Mouse (Mus musculus) MEL (cell line): Measurements from ENCODE around the gene Fbxw17. TPM values are rescaled to one million over a fixed set of nuclear protein-coding genes. Genes with fewer than 3 reads are reported as not detected.
"Not testable (repeated sequence)": the region's sequence is repeated elsewhere in the genome, so short reads cannot be mapped to it uniquely, and the experiment has no call there.

ENCODE experiments used
- DNase-seq: peaks from one replicate; pipeline ENCODE4 v3.0.0; 2011; ENCODE audit warnings: low read depth, low spot score
- H3K27ac ChIP-seq: 2 replicates; pipeline ENCODE4 v1.5.1; 2012; ENCODE audit warnings: low read depth, mild to moderate bottlenecking, control low read depth, low read length, moderate library complexity; ENCODE audit not compliant: control insufficient read depth
- H3K27me3 ChIP-seq, 2 experiments: fragments of 150-350 bp in 1 of 2; sonication (generic) in 1 of 2; 2 replicates each; pipeline ENCODE4 v1.6.1; 2012; ENCODE audit warnings: low read length in 2 of 2, mild to moderate bottlenecking in 2 of 2, improper control_type of control experiment in 1 of 2, moderate library complexity in 1 of 2; ENCODE audit not compliant: insufficient read depth in 2 of 2, control insufficient read depth in 1 of 2
- H3K36me3 ChIP-seq, 2 experiments: 2 replicates each; pipeline ENCODE4 v1.6.1; 2012 to 2014; ENCODE audit warnings: low read length in 2 of 2, improper control_type of control experiment in 1 of 2, inconsistent platforms in 1 of 2, mild to moderate bottlenecking in 1 of 2; ENCODE audit not compliant: insufficient read depth in 2 of 2, control insufficient read depth in 1 of 2
- H3K4me1 ChIP-seq, 2 experiments: fragments of 150-350 bp in 1 of 2; sonication (generic) in 1 of 2; 2 replicates each; pipeline ENCODE4 v1.6.1; 2012; ENCODE audit warnings: low read length in 2 of 2, improper control_type of control experiment in 1 of 2, mild to moderate bottlenecking in 1 of 2; ENCODE audit not compliant: insufficient read depth in 2 of 2, control insufficient read depth in 1 of 2
- H3K4me3 ChIP-seq, 2 experiments: fragments of 150-350 bp in 1 of 2; sonication (generic) in 1 of 2; 2 replicates each; pipeline ENCODE4 v1.5.1; 2012; ENCODE audit warnings: low read depth in 2 of 2, low read length in 2 of 2, mild to moderate bottlenecking in 2 of 2, moderate library complexity in 2 of 2, control low read depth in 1 of 2, improper control_type of control experiment in 1 of 2; ENCODE audit not compliant: control insufficient read depth in 1 of 2, insufficient read depth in 1 of 2
- H3K79me2 ChIP-seq: 2 replicates; pipeline ENCODE4 v1.6.1; 2012; ENCODE audit warnings: mild to moderate bottlenecking, low read length, moderate library complexity; ENCODE audit not compliant: control insufficient read depth, poor library complexity, insufficient read depth
- H3K9ac ChIP-seq: 2 replicates; pipeline ENCODE4 v1.6.1; 2012; ENCODE audit warnings: low read depth, mild to moderate bottlenecking, control low read depth, low read length, moderate library complexity; ENCODE audit not compliant: control insufficient read depth, poor library complexity, severe bottlenecking
- H3K9me3 ChIP-seq: fragments of 150-350 bp; sonication (generic); replicated peaks from 2 replicates; pipeline ENCODE4 v1.6.1; 2012; ENCODE audit warnings: mild to moderate bottlenecking, low read length, improper control_type of control experiment, moderate library complexity; ENCODE audit not compliant: insufficient read depth
- BHLHE40 ChIP-seq: IDR thresholded peaks from 2 replicates; pipeline ENCODE4 v1.6.1; 2012; ENCODE audit warnings: low read depth, mild to moderate bottlenecking, inconsistent platforms, low read length, improper control_type of control experiment, borderline replicate concordance
- CHD2 ChIP-seq: IDR thresholded peaks from 2 replicates; pipeline ENCODE4 v1.6.1; 2011; ENCODE audit warnings: low read length, improper control_type of control experiment
- CTCF ChIP-seq, 3 experiments: IDR thresholded peaks in 2 of 3; conservative IDR thresholded peaks in 1 of 3; 2 replicates each; pipeline ENCODE4 v1.5.1; 2011 to 2012; ENCODE audit warnings: low read length in 3 of 3, low read depth in 2 of 3, mild to moderate bottlenecking in 2 of 3, improper control_type of control experiment in 1 of 3, inconsistent platforms in 1 of 3, mixed read lengths in 1 of 3, moderate library complexity in 1 of 3; ENCODE audit not compliant: control insufficient read depth in 1 of 3, insufficient read depth in 1 of 3, poor library complexity in 1 of 3, severe bottlenecking in 1 of 3
- E2F4 ChIP-seq: IDR thresholded peaks from 2 replicates; pipeline ENCODE4 v1.6.1; 2011; ENCODE audit warnings: low read depth, low read length, improper control_type of control experiment, borderline replicate concordance
- ELF1 ChIP-seq: IDR thresholded peaks from 2 replicates; pipeline ENCODE4 v1.6.1; 2014; ENCODE audit warnings: low read depth, mild to moderate bottlenecking, inconsistent platforms, low read length, improper control_type of control experiment, moderate library complexity
- ETS1 ChIP-seq: IDR thresholded peaks from 2 replicates; pipeline ENCODE4 v1.6.1; 2012; ENCODE audit warnings: low read depth, mild to moderate bottlenecking, inconsistent platforms, low read length, improper control_type of control experiment, moderate library complexity
- GATA1 ChIP-seq: IDR thresholded peaks from 2 replicates; pipeline ENCODE4 v1.6.1; 2011; ENCODE audit warnings: low read depth, low read length, improper control_type of control experiment
- MYB ChIP-seq: IDR thresholded peaks from 2 replicates; pipeline ENCODE4 v1.6.1; 2011; ENCODE audit warnings: mild to moderate bottlenecking, low read depth, low read length, improper control_type of control experiment
- MYC ChIP-seq: IDR thresholded peaks from 2 replicates; pipeline ENCODE4 v1.6.1; 2011; ENCODE audit warnings: low read depth, mild to moderate bottlenecking, low read length, improper control_type of control experiment, moderate library complexity
- NRF1 ChIP-seq: IDR thresholded peaks from 2 replicates; pipeline ENCODE4 v1.6.1; 2014; ENCODE audit warnings: low read depth, mild to moderate bottlenecking, inconsistent platforms, low read length, improper control_type of control experiment, moderate library complexity; ENCODE audit not compliant: poor library complexity, insufficient read depth, severe bottlenecking
- POLR2AphosphoS2 ChIP-seq: IDR thresholded peaks from 2 replicates; pipeline ENCODE4 v1.6.1; 2011; ENCODE audit warnings: low read length, improper control_type of control experiment
- POLR2AphosphoS5 ChIP-seq: IDR thresholded peaks from 2 replicates; pipeline ENCODE4 v1.6.1; 2012; ENCODE audit warnings: low read depth, borderline replicate concordance, mild to moderate bottlenecking, inconsistent platforms, low read length, moderate library complexity, mixed read lengths
- RAD21 ChIP-seq: IDR thresholded peaks from 2 replicates; pipeline ENCODE4 v1.6.1; 2011; ENCODE audit warnings: mild to moderate bottlenecking, low read depth, low read length, improper control_type of control experiment
- TBP ChIP-seq: IDR thresholded peaks from 2 replicates; pipeline ENCODE4 v1.8.0; 2011; ENCODE audit warnings: low read depth, low read length, improper control_type of control experiment
- ZNF384 ChIP-seq: IDR thresholded peaks from 2 replicates; pipeline ENCODE4 v1.6.1; 2012; ENCODE audit warnings: low read depth, mild to moderate bottlenecking, inconsistent platforms, low read length, improper control_type of control experiment
- polyA plus RNA-seq, 2 experiments: library from polyadenylated mRNA; stranded (reverse) in 1 of 2; unstranded in 1 of 2; fragments of >175 nt in 1 of 2; fragments of >200 nt in 1 of 2; gene quantifications; 2 replicates each; pipeline versions ENCODE4 v1.2.1 to v1.2.4; 2012; ENCODE audit warnings: low replicate concordance in 2 of 2, low read depth in 1 of 2; ENCODE audit not compliant: insufficient read length in 2 of 2, insufficient read depth in 1 of 2, missing spikeins in 1 of 2
- total RNA-seq: library from RNA; depleted of rRNA; stranded (reverse); fragments of 300-350 nt; gene quantifications from 2 replicates; pipeline ENCODE4 v1.2.3, GENCODE M21; 2012; rRNA removed

The Fbxw17 gene
- not detected in 2 replicates for total RNA-seq
- not detected for polyA plus RNA-seq

- Histone ChIP-seq H3K79me2 (no peaks in the 10 kb centered on the region), H3K27me3 (no peaks in the 10 kb centered on the region), H3K27ac (no peak within 1 kb of the TSS)
These were observed at the start of gene Fbxw17 for GRCm38 (mm10) chr13:50417389-50418183. Fbxw17 (plus strand) TSS chr13:50417864.

DNA sequence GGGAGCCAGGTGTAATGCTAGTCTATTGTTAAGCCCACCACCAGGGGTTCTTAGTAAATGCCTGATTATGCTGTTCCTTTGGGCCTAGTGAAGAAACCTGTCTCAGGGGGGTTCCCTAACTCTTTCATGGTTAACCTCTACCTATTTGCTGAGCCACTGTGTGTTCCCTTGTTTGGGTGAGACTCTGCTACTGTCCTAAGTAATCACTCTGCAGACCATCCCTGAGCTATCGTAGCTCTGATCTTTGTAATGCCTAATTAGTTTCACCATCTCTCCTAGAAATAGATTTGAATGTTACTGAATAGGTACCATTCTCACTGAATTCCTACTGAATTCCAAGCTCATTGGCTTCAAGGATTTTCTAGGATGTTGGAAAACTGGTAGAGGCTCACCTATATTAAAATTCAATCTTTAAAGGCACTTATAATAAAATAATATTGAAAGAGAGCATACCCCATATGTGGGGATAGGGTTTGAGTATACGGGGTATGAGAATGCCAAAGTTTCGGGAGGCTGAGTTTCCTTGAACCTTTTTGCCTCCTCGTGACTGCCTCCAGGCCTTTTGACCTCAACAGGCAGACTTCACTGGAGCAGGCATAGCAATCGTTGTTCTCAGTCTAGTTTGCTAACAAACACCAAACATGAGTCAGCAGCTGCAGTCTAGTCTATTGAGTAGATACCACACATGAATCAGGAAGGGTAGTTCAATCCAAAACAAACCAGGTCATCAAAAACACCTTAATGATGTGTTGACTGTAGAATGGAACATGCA lies 44.5 kb upstream of the Fbxw17 start:
- not testable (repeated sequence) for H3K4me1 ChIP-seq, H3K9me3 ChIP-seq, H3K4me3 ChIP-seq, H3K9ac ChIP-seq, H3K79me2 ChIP-seq, DNase-seq, H3K27me3 ChIP-seq, H3K27ac ChIP-seq, H3K36me3 ChIP-seq

More at GRCm38 (mm10) chr13:50417389-50418183, at the start of gene Fbxw17:
- no peak for DNase-seq
- TF ChIP-seq BHLHE40 (no peak), MYB (no peak), RAD21 (no peak), ETS1 (no peak), POLR2AphosphoS5 (no peak), ELF1 (no peak), GATA1 (no peak), ZNF384 (no peak), POLR2AphosphoS2 (no peak), CHD2 (no peak), E2F4 (no peak), CTCF (IDR thresholded peaks at IDR 0.05 in 2 of 3, conservative IDR thresholded peaks at IDR 0.05 in 1 of 3; ENCODE audit: control insufficient read depth in 1 of 3, insufficient read depth in 1 of 3, low read depth in 2 of 3, low read length in 3 of 3, poor library complexity in 1 of 3, severe bottlenecking in 1 of 3) (no peak), NRF1 (no peak), TBP (no peak), MYC (no peak)
- H3K4me3 ChIP-seq = no peak within 1 kb of the TSS
- H3K4me1 ChIP-seq = no peaks in the 10 kb centered on the region
- no peaks in the 10 kb centered on the region for H3K36me3 ChIP-seq
- H3K9ac ChIP-seq = no peak within 1 kb of the TSS
- H3K9me3 ChIP-seq = no peaks in the 10 kb centered on the region

DNA sequence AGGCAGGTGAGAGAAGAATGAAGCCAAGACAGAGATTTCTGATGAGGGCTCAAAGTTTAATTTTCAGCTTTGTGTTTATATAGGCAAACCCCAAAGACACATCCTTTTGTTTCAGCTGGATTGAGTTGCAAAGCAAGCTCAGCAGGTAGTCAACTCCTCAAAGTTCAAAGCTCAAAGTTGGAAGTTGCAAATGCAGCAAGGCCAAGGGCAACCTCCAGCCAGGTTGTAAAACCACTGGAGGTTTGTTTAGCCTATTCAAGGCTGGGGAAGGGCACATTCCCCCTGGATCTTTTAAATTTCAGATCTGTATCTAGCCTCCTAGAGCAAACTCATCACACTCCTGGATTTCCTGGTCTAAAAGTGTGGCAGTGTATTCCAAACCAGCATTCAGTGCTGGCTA lies 28.5 kb upstream of the Fbxw17 start:
- not testable (repeated sequence) for H3K27ac ChIP-seq, H3K27me3 ChIP-seq, H3K4me3 ChIP-seq, H3K79me2 ChIP-seq, DNase-seq, H3K9me3 ChIP-seq, H3K9ac ChIP-seq, H3K36me3 ChIP-seq, H3K4me1 ChIP-seq
